Mouse (Mus musculus) heart, postnatal 10 days (tissue): ENCODE results near the gene 4930505A04Rik. TPM values are rescaled to one million over a fixed set of nuclear protein-coding genes. Genes with fewer than 3 reads are reported as not detected.

Source experiments
- total RNA-seq, 2 experiments: library from RNA; stranded (reverse); gene quantifications; 2 replicates each; pipeline ENCODE4 v1.2.3; 2021

Gene 4930505A04Rik
- total RNA-seq, 2 experiments from 2014 or later = not detected

Other genes with a start within 250 kb of the 4930505A04Rik start
- gene Sptbn1, start 203.7 kb downstream of the 4930505A04Rik start, total RNA-seq = 100 to 1,000 TPM; 571 to 593 TPM
- gene Acyp2, start 177.8 kb upstream of the 4930505A04Rik start, total RNA-seq = 10 to 100 TPM; 49.8 to 55.1 TPM